Mouse (Mus musculus): ENCODE data around the gene Treml4.
A peak's percentile ranks its signal among the peaks of the same experiment; 100 is the strongest.
"Not testable (repeated sequence)": the region's sequence is repeated elsewhere in the genome, so short reads cannot be mapped to it uniquely, and the experiment has no call there.

Gene Treml4

GRCm38 (mm10) chr17:48275736-48276135 lies 11.6 kb downstream of the Treml4 start:
- no peak for DNase-seq

GRCm38 (mm10) chr17:48278381-48278780 lies 14.3 kb downstream of the Treml4 start:
- DNase-seq: no peak

- no peak for DNase-seq
Observed at GRCm38 (mm10) chr17:48279002-48279401, 14.9 kb downstream of the Treml4 start.

GRCm38 (mm10) chr17:48280943-48281738 lies 17.0 kb downstream of the Treml4 start:
- DNase-seq: peak in 1 of 2 experiments; percentile 3

GRCm38 (mm10) chr17:48281739-48282085 lies 17.6 kb downstream of the Treml4 start:
- peak; percentile 23 to 29 for DNase-seq

- DNase-seq: no peak
Observed at GRCm38 (mm10) chr17:48286765-48287164, 22.7 kb downstream of the Treml4 start.

GRCm38 (mm10) chr17:48287276-48287675 lies 23.2 kb downstream of the Treml4 start:
- DNase-seq: peak in 1 of 2 experiments; percentile 31

- no peak for DNase-seq
Observed at GRCm38 (mm10) chr17:48293500-48294194, 29.6 kb downstream of the Treml4 start.

- DNase-seq: no peak
Observed at GRCm38 (mm10) chr17:48299203-48299602, 35.1 kb downstream of the Treml4 start, which contains the start of gene Treml2. Gene Treml2, plus strand, starts transcription at chr17:48299498.

- no peak for DNase-seq
Observed at GRCm38 (mm10) chr17:48299756-48300155, 35.7 kb downstream of the Treml4 start.

- DNase-seq: no peak
Observed at GRCm38 (mm10) chr17:48300199-48300598, 36.1 kb downstream of the Treml4 start.

- DNase-seq: no peak
Observed at GRCm38 (mm10) chr17:48300861-48301260, 36.8 kb downstream of the Treml4 start.

- no peak for DNase-seq
Observed at GRCm38 (mm10) chr17:48301792-48302191, 37.7 kb downstream of the Treml4 start.

- no peak for DNase-seq
Observed at GRCm38 (mm10) chr17:48312124-48312523, 48.0 kb downstream of the Treml4 start.

GRCm38 (mm10) chr17:48315905-48316579 lies 51.9 kb downstream of the Treml4 start, which contains the start of gene B430306N03Rik:
Gene B430306N03Rik, plus strand, starts transcription at chr17:48316141.
- not testable (repeated sequence) for DNase-seq

- no peak for DNase-seq
Observed at GRCm38 (mm10) chr17:48318686-48319085, 54.6 kb downstream of the Treml4 start.

GRCm38 (mm10) chr17:48321279-48321678 lies 57.2 kb downstream of the Treml4 start:
- no peak for DNase-seq

- no peak for DNase-seq
Observed at GRCm38 (mm10) chr17:48323236-48323635, 59.1 kb downstream of the Treml4 start.

GRCm38 (mm10) chr17:48324258-48324657 lies 60.2 kb downstream of the Treml4 start:
- DNase-seq: no peak

All from cerebellum, postnatal 14 days (tissue).